Mouse (Mus musculus): ENCODE measurements around the gene Gm17606.

DNA sequence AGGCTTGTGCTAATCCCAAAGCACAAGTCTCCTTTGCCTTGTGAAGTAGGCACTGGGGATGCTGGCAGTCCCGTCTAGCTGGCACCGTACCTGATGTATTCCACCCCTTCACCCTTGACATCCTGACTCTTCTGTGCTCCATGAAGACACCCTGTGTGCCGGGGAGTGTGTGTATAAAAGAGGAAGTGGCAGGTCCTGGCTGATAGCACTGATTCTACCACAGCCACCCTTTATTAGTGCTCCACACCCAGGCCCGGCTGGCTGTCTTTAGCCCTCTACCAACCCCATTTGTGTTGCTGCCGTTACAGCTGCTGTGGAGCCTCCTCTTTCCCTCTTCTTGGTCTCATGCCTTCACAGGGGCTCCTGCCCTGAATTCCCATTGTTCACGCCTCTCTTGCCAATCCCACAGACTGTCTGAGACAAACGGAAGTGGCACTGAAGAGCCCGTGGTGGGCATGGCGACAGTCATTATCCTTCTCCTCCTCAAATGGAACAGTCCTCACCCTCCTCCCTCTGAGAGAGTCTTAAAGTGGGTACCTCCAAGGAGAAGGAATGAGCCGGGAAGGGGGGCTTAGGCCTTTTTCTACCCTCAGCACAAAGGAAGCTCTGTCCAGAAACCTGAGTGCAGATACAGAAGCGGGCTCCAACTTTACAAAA, 10.0 kb upstream of the Gm17606 start:
- TF ChIP-seq CTCF (IDR thresholded peaks at IDR 0.05) (no peak), EP300 (IDR thresholded peaks at IDR 0.05) (no peak)

Data from lung, postnatal 0 days (tissue).